Mouse (Mus musculus) neural tube, embryonic 10.5 days (tissue): Measurements from ENCODE around the gene Crb2.
A peak's percentile ranks its signal among the peaks of the same experiment; 100 is the strongest.

Experiments used
- DNase-seq: peaks from one replicate; pipeline ENCODE4 v3.0.0-alpha.2; 2017; ENCODE audit warnings: low spot score; ENCODE audit errors: extremely low spot score

Gene Crb2

GRCm38 (mm10) chr2:37797046-37797445 lies 21.0 kb downstream of the Crb2 start:
- DNase-seq, result no peak

DNA sequence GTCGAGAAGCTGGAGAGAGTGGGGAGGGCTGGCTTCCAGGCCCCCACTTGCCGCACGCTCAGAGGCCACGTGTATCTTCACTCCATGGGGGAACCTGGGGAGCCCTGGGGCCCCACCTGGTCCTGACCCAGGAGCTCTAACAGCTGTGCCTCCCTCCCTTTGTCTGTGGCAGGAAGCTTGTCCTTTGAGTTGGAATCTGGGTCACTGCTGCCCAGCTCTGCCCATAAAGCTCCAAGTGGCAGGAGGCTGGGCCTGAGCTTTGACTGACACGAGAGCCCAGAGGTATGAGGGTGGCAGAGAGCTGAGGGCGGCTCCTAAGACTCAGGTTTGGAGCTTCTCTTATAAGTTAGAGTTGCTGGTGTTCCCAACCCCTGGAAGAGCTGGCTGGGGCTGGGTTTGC lies 23.1 kb downstream of the Crb2 start:
- no peak for DNase-seq

DNA sequence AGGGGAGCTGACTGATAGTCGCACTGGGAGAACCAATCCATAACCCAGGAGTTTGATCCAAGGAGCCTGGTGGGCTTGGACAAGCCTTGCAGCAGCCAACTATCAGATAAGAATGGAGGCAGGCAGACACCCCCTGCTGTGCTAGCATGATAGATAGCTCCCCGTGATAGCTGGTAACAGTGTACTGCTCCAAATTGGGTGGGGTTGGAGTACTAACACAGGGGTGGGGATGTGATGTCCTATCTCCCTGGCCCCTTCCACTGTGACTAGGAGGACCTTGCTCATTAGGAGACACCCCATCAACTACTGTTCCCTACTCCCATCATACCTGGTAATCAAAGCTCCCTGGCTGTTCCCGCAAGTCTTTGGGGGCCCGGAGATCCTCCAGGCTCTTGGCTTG lies 25.6 kb downstream of the Crb2 start:
- DNase-seq, result no peak

GRCm38 (mm10) chr2:37802610-37803212 lies 26.7 kb downstream of the Crb2 start:
- DNase-seq, result peak; percentile 82

GRCm38 (mm10) chr2:37811682-37812081 lies 35.6 kb downstream of the Crb2 start:
- no peak for DNase-seq

DNA sequence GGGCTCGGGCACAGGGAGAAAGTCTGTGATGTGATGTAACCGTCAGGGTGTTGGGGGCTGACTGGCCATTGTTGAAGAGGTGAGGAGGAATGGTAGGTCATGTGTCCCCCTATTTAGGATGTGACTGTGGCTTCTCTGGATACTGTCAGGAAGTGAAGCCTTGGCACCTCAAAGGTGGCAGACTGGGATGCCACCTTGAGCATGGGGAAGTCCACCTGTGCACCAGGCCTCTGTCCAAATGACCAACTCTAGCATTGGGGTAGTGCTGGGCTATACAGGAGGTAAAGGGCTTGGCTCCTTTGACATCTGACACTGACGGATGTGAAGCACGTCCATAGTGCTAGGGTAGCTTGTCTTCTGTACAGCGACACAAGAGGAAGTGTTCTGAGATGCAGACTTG lies 36.4 kb downstream of the Crb2 start:
- DNase-seq, result no peak

DNA sequence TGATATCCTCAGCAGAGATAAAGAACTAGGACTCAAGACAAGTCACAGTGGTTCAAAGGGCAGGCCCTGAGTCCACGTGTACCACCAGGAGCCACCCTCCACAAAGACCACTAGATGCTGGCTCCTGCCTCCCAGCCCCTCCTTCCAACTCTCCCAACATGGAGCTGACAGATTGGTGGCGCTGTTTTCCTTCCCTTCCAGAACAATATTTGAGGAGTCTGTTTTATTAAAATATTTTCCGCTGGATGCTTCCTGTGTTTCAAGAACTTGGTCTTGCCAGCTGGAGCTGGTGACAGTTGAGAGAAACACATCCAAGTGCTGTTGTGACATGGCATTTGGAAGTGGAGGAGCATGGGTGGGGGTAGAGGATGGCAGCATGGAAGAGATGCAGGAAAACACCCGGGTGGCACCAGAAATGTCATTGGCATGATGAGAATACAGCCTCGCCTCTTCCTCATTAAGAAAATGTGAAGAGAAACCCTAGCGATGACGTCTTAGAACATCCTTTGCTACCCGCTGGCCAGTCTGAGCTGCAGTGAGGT lies 38.8 kb downstream of the Crb2 start:
- DNase-seq, result no peak

DNA sequence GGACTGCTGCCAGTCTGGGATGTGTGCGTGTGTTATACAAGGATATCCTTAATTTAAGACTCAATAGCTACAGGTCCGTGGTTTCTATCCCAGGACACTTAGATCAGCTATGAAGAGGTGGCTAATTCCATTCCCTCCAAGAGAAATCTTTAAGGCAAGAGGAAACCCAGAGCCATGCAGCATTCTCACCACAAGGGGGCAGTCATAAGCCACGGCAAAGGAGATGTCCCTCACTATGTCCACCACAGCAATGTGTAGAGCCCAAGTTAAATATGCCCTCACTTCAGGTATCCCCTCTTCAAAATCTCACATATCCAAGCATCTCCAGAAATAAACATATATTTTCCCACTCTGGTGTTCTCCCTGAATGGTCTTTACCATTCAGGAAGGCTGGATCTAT lies 39.6 kb downstream of the Crb2 start:
- peak; percentile 85 for DNase-seq

DNA sequence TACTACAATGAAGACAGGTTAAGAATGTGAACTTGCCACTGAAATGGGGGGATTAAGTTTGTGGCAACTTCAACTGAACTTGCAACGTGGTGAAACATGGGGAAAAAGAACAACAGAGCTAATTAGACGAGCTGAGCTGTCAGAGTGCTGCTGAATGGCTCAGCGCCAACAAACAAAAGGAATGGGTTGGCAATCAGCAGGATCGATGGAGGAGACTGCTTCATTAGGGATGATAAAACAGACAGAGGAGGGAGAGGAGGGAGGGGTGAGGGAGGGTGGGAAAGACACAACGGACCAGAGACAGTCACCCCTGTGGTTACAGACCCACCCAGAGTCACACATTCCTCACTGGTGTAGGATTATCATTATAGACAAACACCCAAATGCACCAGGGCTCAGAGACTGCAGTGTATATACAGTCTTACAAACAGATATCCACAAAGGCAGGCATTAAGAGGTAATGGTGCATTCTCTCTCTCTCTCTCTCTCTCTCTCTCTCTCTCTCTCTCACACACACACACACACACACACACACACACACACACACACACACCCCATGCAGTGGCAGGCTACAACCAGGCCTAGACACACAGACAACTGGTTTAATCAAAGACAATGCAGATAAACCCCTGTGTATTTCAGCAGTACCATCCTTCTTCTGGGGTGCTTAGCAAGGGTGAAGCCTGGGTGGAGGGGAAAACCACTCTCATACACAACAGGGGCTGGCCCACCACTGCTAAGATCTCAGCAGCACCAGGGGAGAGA lies 42.9 kb downstream of the Crb2 start:
- DNase-seq, result no peak

DNA sequence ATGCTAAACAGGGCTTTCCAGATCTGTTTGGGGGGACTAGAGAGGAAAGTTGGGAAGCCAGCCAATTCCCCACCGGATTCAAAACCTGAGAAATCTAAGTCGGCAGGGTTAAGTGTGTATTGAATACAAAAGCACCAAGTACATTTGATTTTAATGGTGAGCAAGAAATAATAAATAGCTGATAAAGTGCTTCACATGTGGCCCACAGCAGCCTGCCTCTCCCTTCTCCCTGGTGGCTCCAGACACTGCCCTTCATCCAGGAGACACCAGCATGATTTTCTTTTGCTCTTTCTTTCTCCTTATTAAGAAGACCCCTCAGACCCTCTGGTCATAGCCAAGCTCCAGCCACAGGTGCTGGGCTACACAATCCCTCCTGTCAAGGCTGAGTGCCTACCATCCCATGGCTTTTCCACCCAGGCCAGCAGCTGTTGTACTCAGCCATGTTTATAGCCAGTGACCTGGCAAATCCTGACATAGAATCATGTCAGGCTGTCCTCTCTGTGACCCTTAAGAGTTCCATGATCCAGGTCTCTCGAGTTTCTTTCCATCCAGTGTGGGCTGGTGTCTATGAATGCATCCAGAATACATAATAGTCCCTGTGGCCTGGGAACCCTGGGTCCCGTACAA lies 43.6 kb downstream of the Crb2 start:
- no peak for DNase-seq

- DNase-seq, result no peak
Measured at GRCm38 (mm10) chr2:37822122-37822521, 46.1 kb downstream of the Crb2 start.

- DNase-seq, result no peak
Measured at GRCm38 (mm10) chr2:37823826-37824225, 47.8 kb downstream of the Crb2 start.

DNA sequence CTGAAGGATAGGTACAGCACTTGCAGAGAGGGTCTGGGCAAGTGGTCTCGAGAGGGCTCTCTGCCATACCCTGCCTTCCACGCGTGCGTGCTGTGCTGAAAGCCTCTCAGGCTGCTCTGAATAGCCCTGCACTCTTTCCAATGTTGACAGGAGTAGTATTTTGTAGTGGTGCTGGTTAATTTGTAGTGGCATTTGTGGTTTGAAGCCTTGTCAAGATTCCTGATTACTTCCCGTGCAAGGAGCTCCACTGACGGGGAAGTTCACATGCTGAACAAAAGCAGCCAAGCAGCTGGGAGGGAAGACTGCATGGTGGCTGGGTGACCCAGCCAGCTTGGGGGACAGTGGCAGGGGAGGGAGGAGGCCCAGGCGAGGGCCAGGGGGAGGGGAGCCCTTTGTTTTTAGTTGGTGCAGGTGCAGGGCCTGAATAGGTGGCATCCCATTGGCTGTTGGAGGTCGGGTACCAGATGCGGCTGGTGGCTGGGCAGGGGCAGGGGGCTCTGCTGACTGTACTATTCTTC lies 53.8 kb downstream of the Crb2 start:
- DNase-seq, result no peak

GRCm38 (mm10) chr2:37832253-37832652 lies 56.2 kb downstream of the Crb2 start:
- no peak for DNase-seq

DNA sequence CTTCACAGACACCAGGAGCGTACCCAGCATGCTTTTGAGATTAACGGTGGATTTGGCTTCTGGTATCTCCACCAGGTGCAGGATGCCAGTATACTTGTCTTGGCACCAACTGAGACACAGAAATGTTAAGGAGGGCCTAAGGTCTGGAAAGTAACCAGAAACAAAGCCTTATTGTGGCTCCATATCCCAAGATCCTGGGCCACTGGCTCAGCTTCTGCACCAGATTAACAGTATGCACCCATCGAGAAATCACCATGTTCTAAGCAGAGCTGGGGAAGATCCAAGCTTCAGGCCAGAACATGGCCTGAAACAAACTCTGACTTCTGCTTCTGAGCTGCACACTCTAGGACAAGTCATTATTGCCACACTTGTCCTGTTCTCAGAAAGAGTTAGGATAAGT lies 60.9 kb downstream of the Crb2 start:
- no peak for DNase-seq

DNA sequence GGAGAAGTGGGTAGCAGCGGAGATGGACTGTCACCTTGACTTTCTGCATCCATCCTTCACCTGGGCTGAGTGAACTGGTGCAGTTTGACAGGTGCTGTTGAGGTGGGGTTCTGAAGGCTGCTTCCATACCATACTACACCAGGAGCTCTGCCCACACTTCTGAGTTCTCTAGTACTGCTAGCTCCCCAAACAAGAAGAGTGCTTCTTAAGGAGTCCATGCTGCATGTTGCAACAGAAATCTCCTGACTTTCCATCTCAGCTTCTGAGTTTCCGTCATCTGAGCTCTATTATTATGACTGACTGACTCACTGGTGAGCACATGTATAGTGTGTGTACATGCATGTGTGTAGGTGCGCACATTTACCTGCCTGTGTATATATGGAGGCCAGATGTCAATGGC lies 61.5 kb downstream of the Crb2 start:
- no peak for DNase-seq

- no peak for DNase-seq
Measured at GRCm38 (mm10) chr2:37838202-37838984, 62.3 kb downstream of the Crb2 start.

GRCm38 (mm10) chr2:37839922-37840321 lies 63.9 kb downstream of the Crb2 start:
- DNase-seq, result no peak

GRCm38 (mm10) chr2:37842151-37842569 lies 66.1 kb downstream of the Crb2 start:
- DNase-seq, result peak; percentile 47

DNA sequence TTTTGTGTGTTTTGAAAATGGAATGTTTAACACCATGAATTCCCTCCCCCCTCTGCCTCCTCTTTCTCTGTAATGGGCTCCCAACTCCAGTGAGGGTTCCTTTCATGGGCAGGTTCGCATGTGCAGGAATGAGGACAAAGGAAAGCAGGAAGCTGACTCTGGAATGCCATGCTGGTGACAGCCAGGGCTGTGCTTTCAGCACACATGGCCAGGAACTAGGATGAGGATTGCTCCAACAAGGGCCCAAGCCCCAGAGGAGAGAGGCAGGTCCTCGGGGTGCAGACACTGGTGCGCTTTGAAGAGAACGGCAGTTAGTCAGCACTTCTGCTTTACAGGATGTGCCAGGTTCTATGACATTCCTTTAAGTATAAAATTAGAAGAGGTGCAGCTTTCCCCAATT lies 66.7 kb downstream of the Crb2 start:
- DNase-seq, result peak; percentile 36
